Mouse (Mus musculus) hindbrain, embryonic 15.5 days (tissue): ENCODE measurements around the gene Fzd5. TPM values are rescaled to one million over a fixed set of nuclear protein-coding genes. Genes with fewer than 3 reads are reported as not detected.

Source experiments
- ATAC-seq: fragments of 200-750 bp; cut with Nextera tagmentation; 2 replicates; pipeline ENCODE4 v1.8.0; 2017; ENCODE audit warnings: low read depth, moderate number of reproducible peaks, moderate TSS enrichment; ENCODE audit not compliant: low FRiP score
- H3K27ac ChIP-seq: fragments of 300-500 bp; sonication (generic); replicated peaks from 2 replicates; pipeline ENCODE4 v1.5.1; 2015; ENCODE audit warnings: mild to moderate bottlenecking, inconsistent platforms
- H3K27me3 ChIP-seq: fragments of 300-500 bp; sonication (generic); 2 replicates; pipeline ENCODE4 v1.6.1; 2015; ENCODE audit warnings: control low read depth, inconsistent platforms
- H3K36me3 ChIP-seq: fragments of 300-500 bp; sonication (generic); 2 replicates; pipeline ENCODE4 v1.6.1; 2015; ENCODE audit warnings: control low read depth, inconsistent platforms
- H3K4me1 ChIP-seq: fragments of 300-500 bp; sonication (generic); replicated peaks from 2 replicates; pipeline ENCODE4 v1.6.1; 2015; ENCODE audit warnings: control low read depth, inconsistent platforms
- H3K4me2 ChIP-seq: fragments of 300-500 bp; sonication (generic); 2 replicates; pipeline ENCODE4 v1.6.1; 2015; ENCODE audit warnings: moderate library complexity, mild to moderate bottlenecking, inconsistent platforms
- H3K4me3 ChIP-seq: fragments of 300-500 bp; sonication (generic); 2 replicates; pipeline ENCODE4 v1.5.1; 2015; ENCODE audit warnings: mild to moderate bottlenecking, inconsistent platforms
- H3K9ac ChIP-seq: fragments of 300-500 bp; sonication (generic); 2 replicates; pipeline ENCODE4 v1.6.1; 2015; ENCODE audit warnings: inconsistent platforms
- H3K9me3 ChIP-seq: fragments of 300-500 bp; sonication (generic); 2 replicates; pipeline ENCODE4 v1.6.1; 2016; ENCODE audit warnings: control low read depth, inconsistent platforms
- WGBS: fragments of 180-500 bp; shearing (Covaris S2); methylation state at CpG from one replicate; pipeline ENCODE4 v1.1.7; 2015; 5-methylcytosine and 5-hydroxymethylcytosine counted together
- polyA plus RNA-seq: library from polyadenylated mRNA; unstranded; fragments of >200 nt; fragmentation: Nextera tagmentation; extraction: Ambion mirVana; gene quantifications from 2 replicates; pipeline ENCODE4 v1.2.1, GENCODE M21; 2015

Fzd5 gene
- polyA plus RNA-seq, 1 experiment from 2014 or later, result 0.21 TPM

DNA sequence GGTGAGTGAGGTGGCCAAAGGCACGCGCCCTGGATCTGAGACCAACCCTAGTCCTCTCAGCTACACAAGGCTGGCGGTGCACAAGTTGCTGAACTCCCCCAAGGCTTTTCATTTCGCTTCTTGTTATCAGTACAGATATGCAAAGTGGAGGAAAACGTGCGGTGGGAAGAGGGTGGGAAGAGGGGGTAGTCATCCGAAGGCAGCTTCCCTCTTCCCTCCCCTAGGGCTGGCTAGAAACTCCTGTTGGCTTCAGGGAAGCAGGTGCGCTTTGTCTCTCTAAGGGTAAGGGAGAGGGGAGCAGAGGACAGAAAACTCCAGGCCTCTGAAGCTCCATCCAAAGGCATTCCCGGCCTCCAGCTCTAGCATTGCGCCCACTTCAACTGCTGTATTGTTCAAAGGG lies 5.4 kb downstream of the Fzd5 start:
- peaks cover 51% of the 10 kb centered on the region for H3K27me3 ChIP-seq

DNA sequence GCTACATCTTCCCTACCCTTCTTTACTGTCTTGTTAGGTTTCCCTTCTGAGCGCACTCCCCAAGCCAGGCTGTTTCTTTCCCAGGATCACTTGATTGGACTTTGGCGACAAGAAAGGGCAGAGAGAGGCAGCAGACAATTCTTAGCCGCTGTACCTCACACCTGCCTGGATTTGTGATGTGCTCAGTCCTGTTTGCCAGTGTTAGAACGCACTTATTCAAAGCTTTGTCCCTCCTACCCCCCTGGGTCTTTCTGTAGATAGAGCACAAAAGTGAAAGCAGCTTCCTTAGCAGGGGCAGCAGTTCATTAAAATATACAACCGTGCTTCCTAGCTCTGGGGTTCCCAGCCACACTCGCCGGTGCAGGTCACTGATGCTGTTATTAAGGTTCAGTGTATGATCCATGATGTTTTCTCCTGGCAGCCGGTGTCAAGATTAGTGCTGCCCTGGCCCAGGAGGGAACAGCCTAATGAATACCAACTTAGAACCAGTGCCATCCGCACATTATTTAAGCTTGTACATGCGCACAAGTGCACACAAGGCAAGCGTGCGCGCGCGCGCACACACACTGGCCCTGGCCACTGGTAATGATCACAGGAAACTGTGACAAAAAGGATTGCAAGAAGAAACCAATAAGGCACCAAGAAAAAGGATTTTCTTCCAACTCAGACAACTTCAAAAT lies 6.1 kb downstream of the Fzd5 start:
- no peaks in the 10 kb centered on the region for H3K9me3 ChIP-seq
- peaks cover 44% of the 10 kb centered on the region for H3K27me3 ChIP-seq
- no peak for ATAC-seq
- H3K4me2 ChIP-seq, result no peak overlapping the region
- H3K27ac ChIP-seq, result no peak overlapping the region
- no peak overlapping the region for H3K9ac ChIP-seq
- H3K36me3 ChIP-seq, result no peaks in the 10 kb centered on the region
- peaks cover 22% of the 10 kb centered on the region for H3K4me1 ChIP-seq
- 58% methylated on average over 16 of the region's 16 CpGs for WGBS
- H3K4me3 ChIP-seq, result no peak overlapping the region

More for the DNA sequence above, 5.4 kb downstream of the Fzd5 start:
- H3K9me3 ChIP-seq, result no peaks in the 10 kb centered on the region
- no peak overlapping the region for H3K9ac ChIP-seq
- WGBS, result 49% methylated on average over 10 of the region's 10 CpGs
- H3K27ac ChIP-seq, result no peak overlapping the region
- H3K4me3 ChIP-seq, result no peak overlapping the region
- no peak overlapping the region for H3K4me2 ChIP-seq
- no peak for ATAC-seq
- no peaks in the 10 kb centered on the region for H3K36me3 ChIP-seq
- peaks cover 28% of the 10 kb centered on the region for H3K4me1 ChIP-seq

DNA sequence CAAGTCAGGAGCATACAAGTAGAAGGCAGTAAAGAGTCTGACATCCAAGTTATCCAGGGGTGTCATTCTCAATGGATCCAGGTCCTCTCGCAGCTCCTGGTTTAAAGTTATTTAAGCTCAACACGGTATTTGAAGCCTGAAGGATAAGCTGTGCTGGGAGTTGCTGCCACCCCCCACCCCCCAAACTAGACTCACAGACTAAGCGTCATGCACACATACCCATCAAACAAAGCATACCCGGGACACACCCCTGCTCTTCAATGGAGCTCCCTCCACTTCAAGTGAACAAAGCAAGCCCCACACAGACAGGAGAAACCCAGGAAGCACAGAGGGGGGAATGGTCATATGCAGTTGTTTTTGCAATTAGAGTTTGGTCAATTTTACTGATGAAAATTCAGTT lies 7.5 kb downstream of the Fzd5 start:
- H3K4me2 ChIP-seq, result no peak overlapping the region
- no peak overlapping the region for H3K9ac ChIP-seq
- 73% methylated on average over 4 of the region's 4 CpGs for WGBS
- H3K27ac ChIP-seq, result no peak overlapping the region
- no peaks in the 10 kb centered on the region for H3K36me3 ChIP-seq
- H3K4me1 ChIP-seq, result peaks cover 9% of the 10 kb centered on the region
- H3K27me3 ChIP-seq, result peaks cover 33% of the 10 kb centered on the region
- no peak overlapping the region for H3K4me3 ChIP-seq
- H3K9me3 ChIP-seq, result no peaks in the 10 kb centered on the region
- no peak for ATAC-seq

DNA sequence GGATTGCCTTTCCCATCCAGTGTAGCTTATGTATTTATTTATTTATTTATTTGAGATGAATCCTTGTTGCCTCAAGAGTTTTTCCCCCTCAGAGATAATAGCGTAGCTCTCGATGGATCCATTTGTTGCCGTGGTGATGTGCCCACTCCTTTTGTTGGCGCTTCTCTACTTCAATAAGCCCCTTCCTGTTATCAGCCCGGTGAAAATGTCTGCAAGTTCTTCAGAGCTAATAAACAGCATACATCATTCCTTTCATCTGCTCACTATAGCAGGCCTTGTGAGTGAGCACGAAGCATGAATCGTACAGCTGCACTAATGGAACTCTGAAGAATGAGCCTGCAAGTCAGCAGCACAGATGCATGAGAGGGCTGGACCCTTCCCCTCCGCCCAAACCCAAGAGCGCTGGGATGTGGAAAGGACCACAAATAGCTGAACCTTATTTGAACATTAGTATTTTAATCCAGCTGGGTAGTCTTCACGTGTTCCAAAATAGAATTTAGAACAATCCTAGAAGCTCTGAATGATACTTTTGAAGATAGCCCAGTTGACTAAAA lies 16.4 kb downstream of the Fzd5 start:
- ATAC-seq, result no peak; the same call in 1 of the 2 replicates
- peaks cover 6% of the 10 kb centered on the region; the same call in 1 of the 2 replicates for H3K4me1 ChIP-seq
- no peak overlapping the region for H3K9ac ChIP-seq
- no peak overlapping the region for H3K4me3 ChIP-seq
- no peak overlapping the region for H3K4me2 ChIP-seq
- no peaks in the 10 kb centered on the region for H3K9me3 ChIP-seq
- no peak overlapping the region; the same call in 1 of the 2 replicates for H3K27ac ChIP-seq
- H3K27me3 ChIP-seq, result no peaks in the 10 kb centered on the region
- peaks cover 22% of the 10 kb centered on the region for H3K36me3 ChIP-seq
- WGBS, result 42% methylated on average over 10 of the region's 10 CpGs

- Histone ChIP-seq H3K36me3 (peaks cover 21% of the 10 kb centered on the region; the same call in 1 of the 2 replicates), H3K4me1 (peaks cover 6% of the 10 kb centered on the region; the same call in 1 of the 2 replicates), H3K27ac (no peak overlapping the region), H3K4me2 (no peak overlapping the region), H3K4me3 (no peak overlapping the region), H3K9ac (no peak overlapping the region), H3K9me3 (no peaks in the 10 kb centered on the region), H3K27me3 (no peaks in the 10 kb centered on the region)
- peak; percentile 84 for ATAC-seq
Measured at GRCm38 (mm10) chr1:64717504-64717903, 20.0 kb downstream of the Fzd5 start.

- H3K4me1 ChIP-seq, result peaks cover 6% of the 10 kb centered on the region; the same call in 1 of the 2 replicates
- H3K9ac ChIP-seq, result no peak overlapping the region
- peaks cover 15% of the 10 kb centered on the region; the same call in 1 of the 2 replicates for H3K36me3 ChIP-seq
- 94% methylated on average over 7 of the region's 7 CpGs for whole genome bisulfite sequencing
- no peaks in the 10 kb centered on the region for H3K27me3 ChIP-seq
- no peak for ATAC-seq
- no peak overlapping the region for H3K4me2 ChIP-seq
- no peak overlapping the region for H3K27ac ChIP-seq
- H3K4me3 ChIP-seq, result no peak overlapping the region
- H3K9me3 ChIP-seq, result no peaks in the 10 kb centered on the region
Measured at GRCm38 (mm10) chr1:64716589-64717304, 20.8 kb downstream of the Fzd5 start.

DNA sequence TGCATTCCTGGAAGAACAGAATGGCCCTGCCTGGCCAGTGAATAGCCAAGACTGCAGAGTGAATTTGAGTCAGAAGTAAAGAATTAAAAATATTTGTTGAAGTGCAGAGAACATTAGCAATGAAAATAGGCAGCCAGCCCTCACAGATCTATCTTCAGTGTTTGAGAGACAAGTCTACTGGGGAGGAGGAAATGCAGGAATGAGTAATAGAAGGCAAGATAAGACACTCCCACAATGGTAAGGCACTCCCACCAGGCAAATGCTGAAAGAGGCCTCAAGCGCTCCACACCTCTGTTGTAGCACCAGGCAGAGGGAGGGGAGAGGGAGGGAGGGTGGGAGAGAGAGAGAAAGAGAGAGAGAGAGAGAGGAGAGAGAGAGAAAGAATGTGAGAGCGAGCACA lies 22.1 kb downstream of the Fzd5 start:
- Histone ChIP-seq H3K9ac (no peak overlapping the region), H3K27ac (no peak overlapping the region), H3K4me3 (no peak overlapping the region), H3K4me1 (no peaks in the 10 kb centered on the region), H3K4me2 (no peak overlapping the region), H3K9me3 (no peaks in the 10 kb centered on the region), H3K27me3 (no peaks in the 10 kb centered on the region), H3K36me3 (0 out of 2 replicates have a peak, but pooled peaks cover 9% of the 10 kb centered on the region)
- WGBS, result 78% methylated on average over 2 of the region's 2 CpGs
- ATAC-seq, result no peak

DNA sequence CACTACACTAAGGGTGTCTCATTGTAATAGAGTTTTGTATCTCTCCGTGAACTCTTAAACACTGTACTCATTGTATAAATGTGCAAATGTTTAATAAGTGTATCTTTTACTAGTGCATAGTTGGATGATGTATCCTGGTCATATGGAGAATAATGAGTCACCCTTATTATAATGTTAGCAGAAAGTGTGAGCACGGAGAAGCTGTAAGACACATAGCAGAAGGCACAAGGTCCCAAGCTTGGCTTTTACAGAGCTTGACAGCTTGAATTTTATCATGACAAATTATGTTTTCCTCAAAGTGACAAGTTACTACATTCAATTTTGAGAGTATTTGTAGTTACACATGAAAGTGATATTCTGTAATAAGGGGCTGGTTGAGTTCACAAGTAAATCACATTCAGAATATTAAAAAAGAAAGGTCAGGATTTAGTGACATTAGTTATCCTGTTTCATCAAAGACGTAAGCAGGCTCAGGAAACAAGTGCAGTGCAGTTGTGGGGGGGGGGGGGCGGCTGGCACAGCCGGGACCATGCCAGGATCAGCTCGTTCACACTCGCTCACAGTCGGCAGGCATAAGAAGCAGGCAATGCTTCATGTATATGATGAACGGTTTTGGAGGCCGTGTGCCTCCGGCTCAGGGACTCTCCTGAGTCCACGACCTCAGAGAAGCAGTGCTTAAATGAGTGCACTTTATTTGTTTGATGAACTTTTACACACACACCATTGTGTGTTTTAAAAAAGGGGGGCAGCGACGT lies 25.4 kb downstream of the Fzd5 start:
- H3K4me3 ChIP-seq, result no peak overlapping the region
- no peaks in the 10 kb centered on the region for H3K4me1 ChIP-seq
- no peaks in the 10 kb centered on the region for H3K27me3 ChIP-seq
- no peak overlapping the region for H3K9ac ChIP-seq
- no peaks in the 10 kb centered on the region for H3K9me3 ChIP-seq
- WGBS, result 83% methylated on average over 14 of the region's 14 CpGs
- H3K27ac ChIP-seq, result no peak overlapping the region
- 0 out of 2 replicates have a peak, but pooled peaks cover 13% of the 10 kb centered on the region for H3K36me3 ChIP-seq
- ATAC-seq, result no peak
- H3K4me2 ChIP-seq, result no peak overlapping the region

- WGBS, result 24% methylated on average over 2 of the region's 2 CpGs
- H3K27me3 ChIP-seq, result no peaks in the 10 kb centered on the region
- ATAC-seq, result no peak
Measured at GRCm38 (mm10) chr1:64709891-64710290, 27.7 kb downstream of the Fzd5 start.

DNA sequence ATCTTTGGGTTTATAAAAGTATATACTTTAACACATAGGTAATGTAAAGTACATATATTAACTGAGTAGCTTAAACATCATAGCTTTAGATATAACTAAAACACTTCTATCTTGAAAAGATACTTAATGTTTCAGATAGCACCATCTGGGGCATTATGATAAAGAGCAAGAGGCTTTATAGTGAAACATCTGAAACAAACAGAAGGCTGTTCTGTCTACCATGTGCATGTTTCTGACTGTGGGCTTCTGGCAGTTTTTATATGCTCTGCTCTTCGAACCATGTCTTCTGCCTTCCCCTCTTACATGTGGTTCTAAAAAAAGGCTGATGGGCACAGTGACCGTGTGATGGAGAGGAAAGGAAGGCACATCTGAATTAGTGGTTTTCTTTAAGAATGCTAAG lies 30.9 kb downstream of the Fzd5 start:
- H3K4me3 ChIP-seq, result no peak overlapping the region
- H3K36me3 ChIP-seq, result peaks cover 24% of the 10 kb centered on the region; the same call in 1 of the 2 replicates
- H3K27ac ChIP-seq, result no peak overlapping the region
- H3K4me1 ChIP-seq, result no peaks in the 10 kb centered on the region
- H3K4me2 ChIP-seq, result no peak overlapping the region
- ATAC-seq, result no peak
- H3K27me3 ChIP-seq, result no peaks in the 10 kb centered on the region
- H3K9me3 ChIP-seq, result no peaks in the 10 kb centered on the region
- H3K9ac ChIP-seq, result no peak overlapping the region
- WGBS, result 96% methylated on average over 2 of the region's 2 CpGs

More at GRCm38 (mm10) chr1:64709891-64710290, 27.7 kb downstream of the Fzd5 start:
- Histone ChIP-seq H3K4me1 (no peaks in the 10 kb centered on the region), H3K4me2 (no peak overlapping the region), H3K9ac (no peak overlapping the region), H3K4me3 (no peak overlapping the region), H3K27ac (no peak overlapping the region), H3K9me3 (no peaks in the 10 kb centered on the region), H3K36me3 (0 out of 2 replicates have a peak, but pooled peaks cover 13% of the 10 kb centered on the region)

DNA sequence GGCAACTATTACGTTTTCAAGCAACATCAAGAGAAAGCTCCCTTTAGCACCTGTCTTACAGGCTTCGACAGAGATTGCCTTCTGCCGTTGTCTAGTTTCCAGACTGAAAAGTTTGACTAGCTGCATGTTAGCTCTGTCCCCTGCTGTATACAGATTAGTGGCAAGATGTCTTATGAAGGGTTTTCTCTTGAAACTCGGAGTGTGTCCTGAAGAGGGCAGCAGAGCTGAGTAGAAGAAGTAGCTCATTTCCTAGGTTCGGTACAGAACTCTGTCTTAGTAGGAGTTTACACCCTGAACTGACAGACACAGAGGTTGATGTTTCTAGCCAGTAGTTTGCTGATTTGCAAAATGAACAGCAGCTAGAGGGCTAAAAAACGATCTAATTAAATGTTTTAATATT lies 32.3 kb downstream of the Fzd5 start:
- Histone ChIP-seq H3K36me3 (peaks cover 30% of the 10 kb centered on the region; the same call in 1 of the 2 replicates), H3K27me3 (no peaks in the 10 kb centered on the region), H3K9me3 (no peaks in the 10 kb centered on the region), H3K27ac (no peak overlapping the region), H3K9ac (no peak overlapping the region), H3K4me2 (no peak overlapping the region), H3K4me3 (no peak overlapping the region), H3K4me1 (no peaks in the 10 kb centered on the region)
- 52% methylated on average over 6 of the region's 6 CpGs for WGBS
- no peak for ATAC-seq
